In genomic region chr1:66649568-66649967, GRCm38 (mm10) we compare ENCODE assay signal across 18 mouse cellular contexts. TPM values are rescaled to one million over a fixed set of nuclear protein-coding genes. Genes with fewer than 3 reads are reported as not detected.
A peak's percentile ranks its signal among the peaks of the same experiment; 100 is the strongest.
DNase-seq lines count a peak whose midpoint lies in the region; ATAC-seq and TF ChIP-seq lines count a peak whose summit lies in the region.
"Had no signal": no experiment of that assay in that cellular context is flagged by ENCODE, and none has a peak within 500 bp of the region (broad histone marks: within the 10 kb centered on the region; RNA-seq: fewer than 3 reads in every experiment).

No protein-coding gene starts in this region.

- no peak overlapping the region for H3K9ac ChIP-seq in CH12.LX (ENCODE audit: insufficient read depth, low read depth)
- no peak overlapping the region for H3K9ac ChIP-seq in intestine, postnatal 0 days (ENCODE audit: low read depth, low read length)
- H3K9ac ChIP-seq: embryonic facial prominence, embryonic 12.5 days; heart, embryonic 13.5 days; hindbrain, embryonic 14.5 days; liver, embryonic 14.5 days; neural tube, embryonic 13.5 days had no signal

- 75% methylated on average over 6 of the region's 6 CpGs for WGBS in intestine, postnatal 0 days

- peak; percentile 57 to 60; a peak in 2 of 4 replicates for ATAC-seq in hematopoietic stem cell, adult 5-6 weeks (replicated peaks in 1 of 2; ENCODE audit: insufficient read depth in 1 of 2, low FRiP score in 2 of 2, low TSS enrichment in 1 of 2, low read depth in 1 of 2, poor library complexity in 2 of 2, severe bottlenecking in 2 of 2)
- ATAC-seq in megakaryocyte, adult 5-6 weeks (ENCODE audit: poor library complexity, severe bottlenecking): peak; percentile 85
- no peak for ATAC-seq in intestine, postnatal 0 days
- ATAC-seq: lung, postnatal 0 days had no signal

- TF ChIP-seq POLR2A in CH12.LX (IDR thresholded peaks at IDR 0.05; ENCODE audit: low read depth, low read length): no peak

- peaks cover 3 to 12% of the 10 kb centered on the region in 2 experiments; a peak in 3 of 4 replicates for H3K4me1 ChIP-seq in CH12.LX (ENCODE audit: control insufficient read depth in 1 of 2, insufficient read depth in 2 of 2)
- no peaks in the 10 kb centered on the region for H3K4me1 ChIP-seq in intestine, postnatal 0 days (replicated peaks; ENCODE audit: control insufficient read depth, insufficient read depth, low read length)
- H3K4me1 ChIP-seq: embryonic facial prominence, embryonic 12.5 days; heart, embryonic 13.5 days had no signal

- peak in 1 of 2 experiments; percentile 38 for DNase-seq in layer of hippocampus, adult 2 months (ENCODE audit: low spot score in 2 of 2)
- DNase-seq in layer of hippocampus, postnatal 10 days (ENCODE audit: low spot score in 2 of 2): no peak
- DNase-seq in CH12.LX (ENCODE audit: extremely low read depth): peak; percentile 61
- no peak for DNase-seq in kidney, postnatal 36 days
- no peak for DNase-seq in adrenal gland, adult (ENCODE audit: inconsistent age in 2 of 2, low spot score in 1 of 2)
- DNase-seq: cerebellum, adult 11-12 months; cerebellum, postnatal 36 days; kidney, adult 18-20 months; kidney, postnatal 4 days had no signal

- no peaks in the 10 kb centered on the region for H3K27me3 ChIP-seq in CH12.LX (replicated peaks)
- no peaks in the 10 kb centered on the region for H3K27me3 ChIP-seq in intestine, postnatal 0 days (replicated peaks; ENCODE audit: control insufficient read depth, insufficient read depth, low read length)
- H3K27me3 ChIP-seq: embryonic facial prominence, embryonic 12.5 days; heart, embryonic 13.5 days; neural tube, embryonic 13.5 days had no signal

- no peak for TF ChIP-seq CTCF in layer of hippocampus, adult 2 months (conservative IDR thresholded peaks at IDR 0.05)
- TF ChIP-seq CTCF in CH12.LX (conservative IDR thresholded peaks at IDR 0.05 in 1 of 2, IDR thresholded peaks at IDR 0.05 in 1 of 2; ENCODE audit: low read depth in 2 of 2, low read length in 2 of 2): no peak
- no peak for TF ChIP-seq CTCF in intestine, postnatal 0 days (IDR thresholded peaks at IDR 0.05; ENCODE audit: low read depth)

- H3K9me3 ChIP-seq in CH12.LX (replicated peaks; ENCODE audit: low read length): no peaks in the 10 kb centered on the region
- no peaks in the 10 kb centered on the region for H3K9me3 ChIP-seq in intestine, postnatal 0 days (ENCODE audit: control insufficient read depth)
- H3K9me3 ChIP-seq: embryonic facial prominence, embryonic 12.5 days; heart, embryonic 13.5 days; neural tube, embryonic 13.5 days had no signal

- no peaks in the 10 kb centered on the region for H3K36me3 ChIP-seq in CH12.LX (replicated peaks in 1 of 2; ENCODE audit: control insufficient read depth in 1 of 2, insufficient read depth in 1 of 2, low read length in 1 of 2)
- H3K36me3 ChIP-seq in intestine, postnatal 0 days (ENCODE audit: control insufficient read depth, insufficient read depth): no peaks in the 10 kb centered on the region
- H3K36me3 ChIP-seq: embryonic facial prominence, embryonic 12.5 days; heart, embryonic 13.5 days; neural tube, embryonic 13.5 days had no signal

- H3K79me2 ChIP-seq in CH12.LX (replicated peaks; ENCODE audit: control insufficient read depth, extremely low read depth, insufficient read depth, poor library complexity, severe bottlenecking): no peaks in the 10 kb centered on the region

- no peak for TF ChIP-seq RAD21 in CH12.LX (IDR thresholded peaks at IDR 0.05; ENCODE audit: low read depth, low read length)

- dilution Hi-C loops in CH12.LX (cut with MboI; ENCODE audit: extremely low pct_ligation_motif_present, extremely low pct_unique_long_range_greater_than_20kb, low sequenced_read_pairs): no loop called here

- H3K4me3 ChIP-seq in layer of hippocampus, adult 2 months: no peak overlapping the region
- H3K4me3 ChIP-seq in CH12.LX (replicated peaks in 1 of 3; ENCODE audit: low read depth in 2 of 3, low read length in 2 of 3, poor library complexity in 1 of 3): no peak overlapping the region
- no peak overlapping the region for H3K4me3 ChIP-seq in intestine, postnatal 0 days (ENCODE audit: low read depth, low read length)
- H3K4me3 ChIP-seq: embryonic facial prominence, embryonic 12.5 days; heart, embryonic 13.5 days; neural tube, embryonic 13.5 days had no signal

- H3K4me2 ChIP-seq in CH12.LX (ENCODE audit: insufficient read depth, low read depth, poor library complexity, severe bottlenecking): no peak overlapping the region
- H3K4me2 ChIP-seq in intestine, postnatal 0 days (replicated peaks; ENCODE audit: low read depth): no peak overlapping the region
- H3K4me2 ChIP-seq: embryonic facial prominence, embryonic 12.5 days; heart, embryonic 13.5 days; hindbrain, embryonic 14.5 days; neural tube, embryonic 13.5 days had no signal

- in situ Hi-C loops in CH12.LX (cut with MboI; ENCODE audit: low pct_ligation_motif_present, low pct_unique_long_range_greater_than_20kb, low sequenced_read_pairs): loop anchor here (25.0 kb wide), 1 partner anchor 537 kb away; no protein-coding TSS in a partner anchor

- peak; percentile 88 for TF ChIP-seq EP300 in CH12.LX (IDR thresholded peaks at IDR 0.05; ENCODE audit: low read length)

- H3K27ac ChIP-seq in layer of hippocampus, adult 2 months: peak overlapping the region; percentile 82
- no peak overlapping the region for H3K27ac ChIP-seq in CH12.LX (ENCODE audit: insufficient read depth, low read depth)
- no peak overlapping the region for H3K27ac ChIP-seq in intestine, postnatal 0 days (ENCODE audit: low read depth, low read length)
- H3K27ac ChIP-seq: embryonic facial prominence, embryonic 12.5 days; heart, embryonic 13.5 days; hindbrain, embryonic 14.5 days; liver, embryonic 14.5 days; neural tube, embryonic 13.5 days had no signal

TF ChIP-seq in CH12.LX, 34 proteins besides CTCF, POLR2A, EP300 and RAD21:
- TF ChIP-seq IRF4 (IDR thresholded peaks at IDR 0.05; ENCODE audit: low read depth, low read length) (peak; percentile 60), GABPA (IDR thresholded peaks at IDR 0.05; ENCODE audit: insufficient replicate concordance, low read depth, low read length) (no peak), ETS1 (conservative IDR thresholded peaks at IDR 0.05; ENCODE audit: low read depth, low read length) (peak; percentile 54), KAT2A (IDR thresholded peaks at IDR 0.05; ENCODE audit: insufficient replicate concordance, low read length) (no peak), NRF1 (IDR thresholded peaks at IDR 0.05; ENCODE audit: low read depth, low read length) (no peak), MAX (IDR thresholded peaks at IDR 0.05; ENCODE audit: low read length) (no peak), UBTF (IDR thresholded peaks at IDR 0.05; ENCODE audit: low read depth, low read length) (no peak), E2F4 (IDR thresholded peaks at IDR 0.05; ENCODE audit: insufficient replicate concordance, low read depth, low read length) (no peak), ZNF384 (IDR thresholded peaks at IDR 0.05; ENCODE audit: low read depth, low read length) (peak; percentile 32; the same call in 1 of the 2 replicates), ZC3H11A (IDR thresholded peaks at IDR 0.05; ENCODE audit: low read depth, low read length) (no peak), SIN3A (IDR thresholded peaks at IDR 0.05; ENCODE audit: low read length) (no peak), ELF1 (IDR thresholded peaks at IDR 0.05; ENCODE audit: low read depth, low read length) (no peak), CHD2 (IDR thresholded peaks at IDR 0.05; ENCODE audit: low read length) (no peak), USF1 (IDR thresholded peaks at IDR 0.05; ENCODE audit: low read depth, low read length) (no peak), ZKSCAN1 (IDR thresholded peaks at IDR 0.05; ENCODE audit: borderline replicate concordance, low read depth, low read length) (no peak), MAFK (IDR thresholded peaks at IDR 0.05; ENCODE audit: insufficient replicate concordance, low read length) (no peak), SMC3 (IDR thresholded peaks at IDR 0.05; ENCODE audit: low read depth, low read length) (no peak), TCF12 (IDR thresholded peaks at IDR 0.05; ENCODE audit: low read depth, low read length) (no peak), RCOR1 (conservative IDR thresholded peaks at IDR 0.05; ENCODE audit: low read depth, low read length) (no peak), MYC (IDR thresholded peaks at IDR 0.05; ENCODE audit: low read depth, low read length) (no peak), ZMIZ1 (IDR thresholded peaks at IDR 0.05; ENCODE audit: low read depth, low read length) (no peak), HCFC1 (IDR thresholded peaks at IDR 0.05; ENCODE audit: low read depth, low read length) (no peak), BHLHE40 (IDR thresholded peaks at IDR 0.05; ENCODE audit: low read depth, low read length) (no peak), POLR2AphosphoS2 (IDR thresholded peaks at IDR 0.05; ENCODE audit: low read depth, low read length) (no peak), MXI1 (IDR thresholded peaks at IDR 0.05; ENCODE audit: low read depth, low read length) (no peak), USF2 (conservative IDR thresholded peaks at IDR 0.05; ENCODE audit: low read depth, low read length) (no peak), NELFE (IDR thresholded peaks at IDR 0.05; ENCODE audit: low read depth, low read length) (no peak), CHD1 (IDR thresholded peaks at IDR 0.05; ENCODE audit: low read depth, low read length) (no peak), MAZ (IDR thresholded peaks at IDR 0.05; ENCODE audit: low read depth, low read length) (no peak), JUND (conservative IDR thresholded peaks at IDR 0.05; ENCODE audit: low read depth, low read length) (peak; percentile 69)

RNA-seq across cellular contexts. Expression of gene Rpe, which starts 51.1 kb away (rescaled TPM):
- 10 to 100 TPM; 36.5 to 38.9 TPM for total RNA-seq in layer of hippocampus, adult 2 months (2021)
- 10 to 100 TPM; 34.7 to 42.6 TPM for total RNA-seq in layer of hippocampus, postnatal 10 days (2021)
- 40.0 and 50.0 TPM in 2 replicates for total RNA-seq in CH12.LX (2012; rRNA removed)
- total RNA-seq in CH12.LX (2014; rRNA removed): 67.5 and 82.1 TPM in 2 replicates
- 48.6 and 62.4 TPM in 2 replicates for polyA plus RNA-seq in CH12.LX (2012; ENCODE audit: insufficient read length, low read depth)
- 34.8 and 44.2 TPM in 2 replicates for total RNA-seq in hematopoietic stem cell, adult 5-6 weeks (2017)
- total RNA-seq in megakaryocyte, adult 5-6 weeks (2015): 52.5 and 61.6 TPM in 2 replicates
- total RNA-seq in megakaryocyte, adult 5-6 weeks (2017): 55.9 and 58.9 TPM in 2 replicates
- polyA plus RNA-seq in intestine, postnatal 0 days (2015; fragmentation: Nextera tagmentation; extraction: Ambion mirVana): 41.4 and 44.3 TPM in 2 replicates
